Mouse (Mus musculus) retina, embryonic 14.5 days (tissue): ENCODE measurements around the gene Parp3.
A peak's percentile ranks its signal among the peaks of the same experiment; 100 is the strongest.

Experiments used
- DNase-seq: peaks from one replicate; pipeline ENCODE4 v3.0.0-alpha.2; 2015; ENCODE audit warnings: low spot score

The Parp3 gene

DNA sequence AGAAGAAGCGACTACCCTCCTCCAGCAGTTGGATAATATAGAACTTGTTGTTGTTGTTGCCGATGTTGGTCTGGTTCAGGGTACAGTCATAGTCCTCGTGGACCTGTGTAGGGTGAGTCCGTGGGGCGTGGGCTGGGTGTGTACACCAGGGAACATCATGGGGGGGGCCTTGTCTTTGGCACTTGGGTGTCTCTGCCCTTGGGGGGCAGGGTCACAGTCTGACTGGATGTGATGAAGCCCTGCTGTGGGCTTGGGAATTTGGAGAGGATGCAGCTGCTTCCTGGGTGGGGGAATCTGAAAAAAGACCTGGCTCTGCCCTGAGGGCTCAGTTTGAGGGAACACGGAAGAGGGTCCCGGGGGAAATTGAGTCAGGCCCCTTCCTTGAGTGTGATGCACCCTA is 1.7 kb downstream of the Parp3 start:
- DNase-seq = no peak

DNA sequence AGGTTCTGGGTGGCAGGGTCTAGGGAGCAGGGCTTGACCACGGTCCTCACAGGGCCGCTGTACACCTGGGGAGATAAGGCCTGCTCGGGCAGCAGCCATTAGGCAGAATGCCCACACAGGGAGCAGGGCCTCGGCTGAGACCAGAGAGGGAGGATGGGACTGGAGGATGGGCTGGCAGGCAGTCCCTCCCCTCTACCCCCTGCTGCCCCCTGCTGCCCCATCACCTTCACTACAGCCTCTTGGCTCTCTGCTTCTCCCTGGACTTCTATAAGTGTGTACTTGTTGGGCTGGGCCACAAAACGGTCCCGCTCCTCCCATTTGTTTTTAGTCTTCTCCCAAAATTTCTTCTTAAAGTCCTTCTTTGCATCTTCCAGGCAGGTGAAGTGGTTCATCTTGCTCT is 2.3 kb downstream of the Parp3 start:
- DNase-seq = peak; percentile 90

DNA sequence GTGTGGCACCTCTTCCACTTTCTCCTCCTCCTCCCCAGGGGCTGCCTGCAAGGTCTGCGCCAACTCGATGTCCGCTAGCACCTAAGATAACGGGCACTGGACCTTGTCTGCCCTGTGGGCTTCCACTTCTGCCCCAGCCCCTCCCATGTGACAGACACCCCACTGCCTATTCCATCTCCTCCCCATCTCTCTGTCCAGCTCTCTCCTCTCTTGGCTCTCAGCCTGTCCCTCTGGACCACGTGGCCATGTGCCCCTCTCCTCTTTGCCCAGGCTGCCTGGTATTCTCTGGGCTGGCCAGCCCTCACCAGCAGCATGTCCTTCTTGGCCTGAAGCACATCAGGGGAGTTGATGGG is 3.0 kb downstream of the Parp3 start:
- no peak for DNase-seq

DNA sequence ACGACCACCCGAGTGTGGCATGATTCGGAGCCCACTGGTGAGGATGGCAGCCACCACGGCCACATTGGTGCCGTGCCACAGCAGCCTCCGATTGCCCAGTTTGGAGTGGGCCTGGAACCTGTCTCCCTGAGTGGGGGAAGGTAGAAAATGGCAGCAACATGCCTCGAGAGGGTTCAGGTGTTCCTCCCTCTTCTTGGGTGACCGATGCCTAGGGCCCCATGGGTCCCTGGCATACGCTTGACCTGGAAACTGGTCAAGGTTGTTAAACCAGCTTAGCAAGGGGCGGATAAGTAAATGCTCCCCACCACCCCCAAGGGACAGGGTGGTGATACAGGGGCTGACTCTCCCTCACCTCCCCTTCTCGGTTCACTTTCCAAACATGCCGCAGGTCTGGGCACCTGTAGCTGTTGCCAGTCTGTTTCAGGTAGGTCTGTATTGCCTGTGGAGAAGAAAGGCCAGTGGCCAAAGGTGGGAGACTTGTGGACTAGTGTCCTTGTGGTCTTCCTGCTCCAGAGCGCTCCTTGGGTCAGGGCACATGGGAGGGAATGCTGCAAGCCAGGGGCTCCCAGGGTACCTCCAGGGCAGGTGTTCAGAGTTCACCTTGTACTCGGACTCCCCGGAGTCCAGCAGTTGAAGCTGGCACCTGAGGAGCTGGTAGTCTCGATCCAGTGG is 3.5 kb downstream of the Parp3 start:
- no peak for DNase-seq

DNA sequence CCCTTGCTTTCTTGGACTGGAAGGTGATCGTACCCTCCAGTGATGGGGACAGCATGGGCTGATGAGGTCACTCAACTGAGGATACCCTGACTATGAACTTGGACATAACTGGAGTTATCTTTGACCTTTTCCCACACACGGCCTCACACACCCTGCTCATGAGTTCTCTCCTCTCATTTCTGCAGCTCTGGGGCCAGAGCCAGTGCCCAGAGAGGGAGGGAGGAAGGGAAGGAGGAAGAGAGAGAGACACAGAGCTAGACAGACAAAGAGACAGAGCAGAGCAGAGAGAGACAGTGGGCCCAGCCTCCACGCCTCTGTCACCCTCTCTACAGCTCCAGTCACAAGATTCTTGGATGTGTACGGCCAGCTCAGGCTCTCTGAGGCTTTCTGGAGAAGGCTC is 4.4 kb downstream of the Parp3 start:
- DNase-seq = no peak

DNA sequence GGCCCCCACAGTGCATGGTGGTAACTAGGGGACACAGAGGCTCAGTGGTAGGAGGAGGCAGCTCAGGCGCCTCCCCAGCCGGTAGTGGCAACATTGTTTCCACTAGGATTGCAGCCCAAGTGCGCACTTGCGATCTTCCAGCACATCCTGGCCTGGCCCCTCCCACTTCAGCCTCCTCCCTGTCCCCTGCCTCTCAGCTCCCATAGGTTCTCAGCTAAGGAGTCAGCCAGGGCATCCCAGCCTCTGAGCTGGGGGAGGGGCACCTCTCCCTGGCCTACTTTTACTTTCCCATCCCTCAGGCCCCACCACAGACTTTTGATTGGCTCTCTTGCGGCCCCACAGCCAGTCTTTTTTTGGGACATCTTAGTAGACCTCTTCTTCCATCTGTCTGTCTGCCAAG is 4.9 kb downstream of the Parp3 start:
- DNase-seq = peak; percentile 86

DNA sequence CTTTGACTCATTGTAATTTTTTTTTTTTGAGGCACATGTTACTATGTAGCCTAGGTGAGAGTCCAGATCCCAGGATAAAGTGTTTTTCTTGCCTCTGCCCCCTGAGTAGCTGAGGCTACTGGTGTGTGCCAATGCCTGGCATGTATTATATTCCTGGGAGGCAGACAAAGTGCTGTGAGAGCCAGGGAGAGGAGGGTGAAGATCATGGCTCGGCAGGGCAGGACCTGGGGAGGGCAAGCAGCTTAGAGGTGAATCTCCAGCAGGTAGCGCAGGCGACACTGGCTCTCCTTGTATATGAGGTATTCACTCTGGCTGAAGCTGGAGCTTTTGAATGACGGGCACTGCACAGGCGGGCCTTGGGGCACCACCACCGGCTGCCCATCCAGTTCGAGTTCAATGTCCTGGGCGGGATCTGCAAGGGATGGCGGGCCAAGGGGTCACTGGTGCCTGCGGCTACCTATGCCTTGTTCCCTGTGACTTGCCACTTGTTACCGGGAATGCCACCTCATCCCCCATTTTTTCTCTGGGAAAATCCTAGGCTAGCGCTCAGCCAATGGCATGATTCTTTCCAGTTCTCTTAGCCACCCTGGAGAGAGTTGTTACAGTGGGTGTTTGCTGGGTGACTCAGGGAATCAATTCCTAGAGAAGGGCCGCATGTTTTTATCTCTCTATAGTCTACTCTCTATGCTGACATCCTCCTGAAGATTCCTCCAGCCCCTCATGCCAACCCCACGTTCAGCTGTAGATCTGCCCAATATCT is 5.6 kb downstream of the Parp3 start:
- no peak for DNase-seq

DNA sequence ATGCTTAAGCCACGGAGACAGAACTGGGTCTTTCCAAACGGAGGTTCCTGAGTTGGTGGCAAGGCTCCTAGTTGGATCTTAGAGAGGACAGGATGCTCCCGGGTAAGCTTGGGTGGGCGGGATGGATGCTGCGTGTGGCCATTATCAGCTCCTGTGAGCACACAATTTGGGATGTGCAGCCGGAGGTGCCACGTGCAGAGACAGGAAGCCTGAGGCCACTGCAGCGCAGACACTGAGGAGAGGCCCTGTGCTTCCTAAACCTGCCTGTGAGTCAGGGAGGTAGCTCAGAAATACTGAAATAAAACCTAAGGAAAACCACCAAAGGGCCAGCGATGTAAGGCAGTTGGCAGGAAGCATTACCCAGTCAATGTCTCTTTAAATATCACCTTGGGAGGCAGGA is 7.0 kb downstream of the Parp3 start:
- no peak for DNase-seq

DNA sequence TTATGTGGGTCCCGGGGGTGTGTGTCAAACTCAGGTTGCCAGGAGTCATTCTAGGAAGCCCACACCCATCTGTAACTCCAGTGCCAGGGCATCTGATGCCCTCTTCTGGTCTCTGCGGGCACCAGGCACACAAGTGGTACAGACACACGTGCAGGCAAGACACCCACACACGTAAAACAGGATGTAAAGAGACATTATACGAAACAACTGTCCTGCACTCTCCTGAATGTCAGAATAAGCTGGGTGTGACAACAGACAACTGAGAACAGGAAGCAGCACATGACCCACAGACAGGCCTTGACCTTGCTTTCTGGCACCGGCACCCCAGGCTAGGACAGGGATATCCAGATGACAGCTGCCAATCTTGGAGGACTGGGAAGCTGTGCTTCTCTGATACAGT is 7.4 kb downstream of the Parp3 start:
- no peak for DNase-seq

DNA sequence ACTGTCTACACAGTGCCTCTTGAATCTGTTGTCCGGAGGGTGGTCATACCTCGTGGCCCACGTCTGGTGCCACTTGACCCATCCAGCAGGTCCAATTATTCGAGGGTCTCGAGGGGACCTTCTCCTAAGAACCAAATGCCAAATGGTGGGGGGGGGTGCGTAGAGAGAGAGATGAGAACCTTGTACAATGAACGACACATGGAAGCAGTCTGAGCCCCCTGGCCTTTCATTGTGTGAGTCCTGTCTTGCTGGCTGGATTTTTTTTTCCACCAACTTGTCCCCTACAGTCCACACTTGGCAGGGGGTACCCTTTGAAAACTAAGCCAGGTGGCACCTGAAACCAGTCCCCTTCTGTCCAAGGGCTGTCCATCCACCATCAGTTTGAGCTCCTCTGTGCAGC is 9.0 kb downstream of the Parp3 start:
- DNase-seq = no peak

DNA sequence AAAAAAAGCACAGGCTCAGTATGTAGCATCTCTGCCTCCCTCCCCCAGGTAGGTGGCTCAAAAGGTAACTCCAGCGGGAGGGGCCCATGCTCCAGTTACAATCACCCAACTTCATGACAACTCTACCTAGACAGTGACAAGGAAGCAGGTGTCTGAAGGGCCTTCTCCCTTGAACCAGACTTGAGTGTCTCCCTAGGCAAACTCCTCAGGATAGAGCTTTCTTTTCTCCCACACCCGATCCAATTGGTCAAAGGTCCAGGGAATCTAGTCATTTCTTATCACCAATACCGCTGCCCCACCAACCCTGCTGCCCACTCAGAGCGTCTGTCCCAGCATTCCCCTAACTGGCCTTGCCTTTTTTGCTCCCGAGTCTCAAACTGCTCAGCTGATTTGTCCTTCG is 10.0 kb downstream of the Parp3 start:
- no peak for DNase-seq

DNA sequence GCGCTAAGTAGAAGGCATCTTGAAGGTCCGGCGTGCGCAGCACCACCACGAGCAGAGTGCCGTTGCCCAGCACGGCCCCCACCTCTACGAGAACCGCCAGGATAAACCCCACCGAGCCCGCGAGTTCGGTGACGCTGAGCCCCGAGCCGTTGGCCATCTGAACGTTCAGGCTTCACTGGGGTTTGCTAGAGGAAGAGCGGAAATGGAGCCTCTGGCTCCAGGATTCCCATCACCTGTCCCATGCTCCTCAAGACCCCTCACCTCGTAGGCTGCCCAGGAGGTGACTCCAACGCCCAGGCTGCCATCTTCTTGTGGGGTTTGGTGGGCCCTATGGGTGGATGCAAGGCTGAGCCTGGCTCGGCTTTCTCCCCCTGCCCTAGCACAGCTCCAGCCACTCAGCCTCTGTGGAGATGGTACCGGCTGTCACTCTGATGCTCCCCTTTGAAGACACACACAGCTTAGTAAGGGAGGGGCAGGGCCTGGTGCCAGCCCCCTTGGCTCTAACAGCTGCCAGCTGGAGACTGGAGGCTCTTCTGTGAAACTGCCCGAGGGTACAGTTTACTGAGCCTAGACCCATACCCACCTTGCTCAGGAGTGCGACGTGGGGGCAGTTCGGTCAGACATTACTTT is 11.1 kb downstream of the Parp3 start, which contains the start of gene Gpr62:
Gene Gpr62, minus strand, starts transcription at position 368 of the 630 bp plus-strand sequence.
- DNase-seq = no peak

DNA sequence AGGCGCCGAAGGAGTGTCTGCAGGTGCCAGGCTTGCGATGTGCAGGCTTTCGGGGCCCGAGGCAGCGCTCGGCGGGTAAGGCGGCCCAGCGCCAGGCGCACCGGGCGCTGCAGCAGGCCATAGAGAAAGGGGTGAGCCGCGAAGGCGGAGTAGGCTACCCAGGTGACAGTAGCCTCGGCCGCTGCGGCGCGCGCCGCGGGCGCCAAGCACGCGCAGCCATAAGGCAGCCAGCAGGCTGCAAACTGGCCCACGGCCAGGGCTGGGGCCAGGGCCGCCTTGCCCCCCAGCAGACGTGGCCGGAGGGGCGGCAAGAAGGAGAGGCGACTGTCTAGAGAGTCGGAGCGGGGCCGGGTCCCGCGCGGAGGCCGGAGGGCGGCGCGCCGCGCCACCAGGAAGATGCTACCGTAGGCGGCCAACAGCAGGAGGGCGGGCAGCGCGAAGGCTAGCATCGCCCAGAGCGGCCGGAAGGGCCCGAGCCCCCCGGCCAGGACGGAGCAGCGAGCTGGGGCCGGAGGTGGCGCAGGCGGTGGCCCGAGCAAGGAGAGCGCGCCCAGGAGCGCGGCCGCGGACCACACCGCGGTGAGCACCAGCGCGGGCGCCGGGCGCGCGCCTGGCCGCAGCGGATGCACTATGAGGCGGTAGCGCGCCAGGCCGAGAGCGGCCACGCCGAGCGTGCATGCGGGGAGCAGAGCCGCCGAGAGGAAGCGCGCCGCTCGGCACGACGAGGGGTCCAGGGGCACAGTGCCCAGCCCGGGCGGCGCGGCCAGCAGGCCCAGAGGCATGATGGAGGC is 11.8 kb downstream of the Parp3 start:
- DNase-seq = peak; percentile 77

DNA sequence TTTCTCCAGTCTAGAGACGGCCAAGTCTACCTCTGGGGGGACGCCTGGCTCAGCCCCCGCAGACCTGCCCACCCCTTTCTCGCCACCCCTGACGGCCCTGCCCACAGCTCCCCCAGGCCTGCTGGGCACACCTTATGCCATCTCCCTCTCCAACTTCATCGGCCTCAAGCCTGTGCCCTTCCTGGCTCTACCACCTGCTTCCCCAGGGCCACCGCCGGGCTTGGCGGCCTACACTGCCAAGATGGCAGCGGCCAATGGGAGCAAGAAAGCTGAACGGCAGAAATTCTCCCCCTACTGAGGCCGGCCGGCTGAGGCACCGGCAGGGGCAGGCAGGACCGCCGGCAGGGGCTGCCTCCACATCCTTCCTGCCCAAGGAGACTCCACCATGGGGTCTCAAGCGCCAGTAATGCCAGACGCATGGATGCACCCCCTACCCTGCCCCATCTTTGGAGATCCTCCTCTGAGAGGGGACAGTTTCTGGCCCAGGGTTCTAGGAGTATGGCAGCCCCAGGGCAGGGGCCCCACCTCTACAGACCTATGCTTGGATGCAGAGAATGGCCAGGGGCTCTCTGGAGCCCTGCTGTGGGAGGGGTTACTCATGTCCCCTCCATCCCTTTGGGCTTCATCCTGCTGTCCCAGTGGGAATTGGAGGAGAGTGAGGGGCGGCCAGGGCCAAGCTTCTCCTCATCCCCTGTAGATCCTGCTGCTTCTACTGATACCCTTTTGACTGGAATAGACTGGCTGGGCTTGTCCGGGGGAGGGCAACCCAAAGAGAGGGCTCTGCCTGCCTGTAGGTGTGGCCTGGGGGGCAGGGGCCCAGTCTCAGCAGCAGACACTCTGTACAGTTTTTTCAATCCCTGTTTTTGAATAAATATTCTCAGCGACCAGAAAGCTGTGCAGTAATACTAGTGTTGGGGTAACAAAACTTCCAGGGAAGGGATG is 13.4 kb downstream of the Parp3 start:
- no peak for DNase-seq

DNA sequence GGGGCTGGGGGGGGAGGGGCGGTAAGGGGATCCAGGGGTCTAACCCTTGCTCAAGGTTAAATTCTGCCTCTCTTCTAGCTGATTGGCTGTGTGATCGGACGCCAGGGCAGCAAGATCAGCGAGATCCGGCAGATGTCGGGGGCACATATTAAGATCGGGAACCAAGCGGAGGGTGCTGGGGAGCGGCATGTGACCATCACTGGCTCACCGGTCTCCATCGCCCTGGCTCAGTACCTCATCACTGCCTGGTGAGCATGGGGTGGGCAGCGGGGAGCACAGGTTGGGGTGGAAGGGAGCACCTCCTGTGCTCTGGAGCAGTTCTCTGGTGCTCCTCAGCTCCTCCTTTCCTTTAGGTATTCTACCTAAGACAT is 14.3 kb downstream of the Parp3 start:
- no peak for DNase-seq

DNA sequence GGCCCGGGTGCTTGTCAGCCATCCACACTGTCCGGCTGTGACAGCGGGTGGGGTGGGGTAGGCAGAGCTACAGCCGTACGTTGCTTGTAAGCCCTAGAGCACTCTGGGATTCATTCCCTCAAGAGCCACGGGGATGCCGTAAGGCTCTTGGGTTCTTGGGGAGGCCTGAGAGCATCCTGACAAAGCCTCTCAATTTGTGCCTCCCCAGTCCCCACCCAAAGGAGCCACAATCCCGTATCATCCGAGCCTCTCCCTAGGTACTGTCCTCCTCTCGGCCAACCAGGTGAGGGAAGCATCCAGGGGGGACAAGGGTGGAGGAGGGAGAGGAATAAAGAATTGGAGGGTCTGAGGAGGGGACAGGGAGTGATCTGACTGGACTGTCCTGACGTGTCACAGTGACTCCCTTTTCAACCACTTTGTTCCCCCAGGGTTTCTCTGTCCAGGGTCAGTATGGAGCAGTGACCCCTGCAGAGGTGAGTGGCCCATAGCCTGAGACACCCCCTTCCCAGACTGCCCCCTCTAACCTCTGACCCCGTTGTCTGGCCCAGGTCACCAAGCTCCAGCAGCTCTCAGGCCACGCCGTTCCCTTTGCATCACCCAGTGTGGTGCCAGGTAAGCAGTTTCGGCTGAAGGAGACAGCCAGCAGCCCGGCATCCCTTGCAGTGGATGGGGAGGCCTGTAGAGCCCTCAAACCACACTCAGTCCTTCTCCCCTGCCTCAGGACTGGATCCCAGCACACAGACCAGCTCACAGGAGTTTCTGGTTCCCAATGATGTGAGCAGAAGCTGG is 14.9 kb downstream of the Parp3 start:
- DNase-seq = no peak

DNA sequence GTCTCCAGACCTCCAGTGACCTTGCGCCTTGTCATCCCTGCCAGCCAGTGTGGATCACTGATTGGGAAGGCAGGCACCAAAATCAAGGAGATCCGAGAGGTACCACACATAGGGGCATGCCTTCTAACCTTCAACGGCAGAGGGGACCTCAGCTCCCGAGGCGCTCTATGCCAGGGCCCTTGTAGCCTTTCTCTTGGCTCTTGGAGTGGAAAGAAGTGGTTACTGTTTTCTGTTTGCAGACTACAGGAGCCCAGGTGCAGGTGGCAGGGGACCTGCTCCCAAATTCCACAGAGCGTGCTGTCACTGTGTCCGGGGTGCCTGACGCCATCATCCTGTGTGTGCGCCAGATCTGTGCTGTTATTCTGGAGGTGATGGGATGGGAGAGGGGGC is 15.7 kb downstream of the Parp3 start:
- DNase-seq = no peak

DNA sequence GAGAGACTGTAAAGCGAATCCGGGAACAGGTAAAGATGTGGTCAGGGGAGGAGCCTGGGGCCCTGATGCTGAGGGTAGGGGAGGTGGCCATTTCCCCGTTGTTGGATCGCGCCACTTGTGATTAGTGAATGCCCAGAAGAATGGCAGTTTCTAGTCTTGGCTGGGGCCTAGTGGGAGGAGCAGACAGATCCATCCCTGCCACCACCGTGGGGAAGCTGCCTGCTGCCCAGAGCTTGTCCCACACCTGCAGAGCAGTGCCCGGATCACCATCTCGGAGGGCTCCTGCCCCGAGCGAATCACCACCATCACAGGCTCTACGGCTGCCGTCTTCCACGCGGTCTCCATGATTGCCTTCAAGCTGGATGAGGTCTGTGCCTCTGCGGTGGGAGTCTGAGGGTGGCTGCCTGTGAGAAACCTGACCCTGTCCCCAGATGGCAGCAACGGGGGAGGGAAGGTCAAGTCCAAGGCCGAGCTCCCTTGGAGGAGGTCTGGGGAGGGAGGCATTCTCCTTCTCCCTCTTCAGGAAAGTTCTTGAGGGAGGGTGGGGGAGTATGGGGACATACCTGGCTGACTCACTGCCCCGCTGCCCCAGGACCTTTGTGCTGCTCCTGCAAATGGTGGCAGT is 16.2 kb downstream of the Parp3 start:
- DNase-seq = no peak

DNA sequence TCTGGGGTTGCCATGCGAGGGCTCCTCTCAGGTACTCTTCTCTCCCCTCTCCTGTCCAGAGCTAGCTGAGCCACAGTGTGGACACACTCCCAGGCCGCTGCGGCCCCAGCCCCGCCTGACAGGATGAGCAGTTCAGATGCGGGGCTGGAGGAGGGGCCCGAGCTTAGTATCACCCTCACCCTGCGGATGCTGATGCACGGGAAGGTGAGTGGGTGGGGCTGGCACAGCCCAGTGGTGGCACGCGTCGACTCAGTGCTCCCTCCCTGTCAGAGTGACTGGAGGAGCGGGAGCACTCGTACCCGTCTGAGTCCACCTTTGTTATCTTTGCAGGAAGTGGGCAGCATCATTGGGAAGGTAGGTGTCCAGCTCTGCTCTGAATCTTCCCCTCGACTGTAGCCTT is 16.8 kb downstream of the Parp3 start:
- no peak for DNase-seq

DNA sequence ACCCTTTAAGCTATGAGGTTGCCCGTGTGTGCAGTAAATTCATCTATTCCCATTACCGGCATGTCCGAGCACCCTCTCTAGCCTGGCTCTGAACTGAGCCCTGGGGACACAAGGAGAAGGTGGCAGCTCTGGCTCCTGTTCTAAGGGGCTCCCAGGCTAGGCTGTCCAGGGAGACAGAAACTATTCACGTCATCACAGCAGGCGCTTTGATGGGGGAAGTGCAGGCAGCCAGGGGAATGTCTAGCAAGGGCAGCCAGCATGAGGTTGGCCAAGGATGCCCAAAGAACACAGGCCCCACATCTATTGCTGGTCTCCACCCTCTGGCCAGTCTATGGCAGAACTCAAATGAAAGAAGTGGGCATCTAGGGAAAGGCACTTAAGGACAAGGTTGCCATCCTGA is 18.8 kb downstream of the Parp3 start:
- no peak for DNase-seq
